Mouse (Mus musculus): ENCODE data around the gene Sympk.

DNA sequence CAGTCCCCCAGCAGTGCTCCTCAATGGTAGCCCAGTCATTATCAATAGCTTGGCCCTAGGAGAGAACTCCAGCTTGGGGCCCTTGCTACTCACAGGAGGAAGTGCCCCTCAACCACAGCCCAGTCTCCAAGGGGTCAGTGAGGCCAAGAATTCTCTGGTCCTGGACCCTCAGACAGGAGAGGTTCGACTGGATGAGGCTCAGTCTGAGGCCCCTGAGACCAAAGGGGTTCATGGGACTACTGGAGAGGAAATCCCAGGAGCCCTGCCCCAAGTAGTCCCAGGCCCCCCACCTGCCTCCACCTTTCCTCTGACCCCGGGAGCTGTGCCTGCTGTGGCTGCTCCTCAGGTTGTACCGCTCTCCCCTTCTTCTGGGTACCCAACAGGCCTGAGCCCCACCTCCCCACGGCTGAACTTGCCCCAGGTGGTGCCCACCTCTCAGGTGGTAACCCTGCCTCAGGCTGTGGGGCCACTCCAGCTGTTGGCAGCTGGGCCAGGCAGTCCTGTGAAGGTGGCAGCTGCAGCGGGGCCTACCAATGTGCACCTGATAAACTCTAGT is 72.3 kb downstream of the Sympk start:
- TF ChIP-seq CTCF (IDR thresholded peaks at IDR 0.05; ENCODE audit: extremely low read depth, insufficient read depth, low read length) (no peak), POLR2A (IDR thresholded peaks at IDR 0.05; ENCODE audit: extremely low read depth, insufficient read depth, low read length) (no peak)
